Mouse (Mus musculus): ENCODE results near the gene Magi2. TPM values are rescaled to one million over a fixed set of nuclear protein-coding genes. Genes with fewer than 3 reads are reported as not detected.

Gene Magi2
- polyA plus RNA-seq, 1 experiment from 2014 or later = 1.9 TPM

- ATAC-seq = no peak
- H3K4me3 ChIP-seq (ENCODE audit: low read depth, low read length) = no peak overlapping the region
- no peak for DNase-seq (ENCODE audit: low spot score)
Observed at GRCm38 (mm10) chr5:19745916-19746315, 519.1 kb downstream of the Magi2 start.

GRCm38 (mm10) chr5:19746865-19747514 lies 520.2 kb downstream of the Magi2 start:
- H3K9ac ChIP-seq (replicated peaks; ENCODE audit: low read depth) = no peak overlapping the region
- 73% methylated on average over 12 of the region's 12 CpGs for WGBS
- no peak overlapping the region for H3K4me2 ChIP-seq (replicated peaks; ENCODE audit: low read depth, low read length)
- no peak overlapping the region for H3K27ac ChIP-seq (ENCODE audit: low read length)
- DNase-seq (ENCODE audit: low spot score) = no peak
- no peak for TF ChIP-seq CTCF (IDR thresholded peaks at IDR 0.05)
- no peak for TF ChIP-seq EP300 (IDR thresholded peaks at IDR 0.05)
- H3K9me3 ChIP-seq (ENCODE audit: low read length) = no peaks in the 10 kb centered on the region
- no peaks in the 10 kb centered on the region for H3K36me3 ChIP-seq (ENCODE audit: insufficient read depth, low read length)
- no peaks in the 10 kb centered on the region for H3K27me3 ChIP-seq (replicated peaks; ENCODE audit: insufficient read depth, low read length)
- no peaks in the 10 kb centered on the region for H3K4me1 ChIP-seq (ENCODE audit: insufficient read depth, low read depth, low read length)
- H3K4me3 ChIP-seq (ENCODE audit: low read depth, low read length) = no peak overlapping the region
- ATAC-seq = no peak

More at GRCm38 (mm10) chr5:19745916-19746315, 519.1 kb downstream of the Magi2 start:
- Histone ChIP-seq H3K36me3 (ENCODE audit: insufficient read depth, low read length) (no peaks in the 10 kb centered on the region), H3K27ac (ENCODE audit: low read length) (no peak overlapping the region), H3K27me3 (replicated peaks; ENCODE audit: insufficient read depth, low read length) (no peaks in the 10 kb centered on the region), H3K4me1 (ENCODE audit: insufficient read depth, low read depth, low read length) (no peaks in the 10 kb centered on the region), H3K9me3 (ENCODE audit: low read length) (no peaks in the 10 kb centered on the region), H3K9ac (replicated peaks; ENCODE audit: low read depth) (no peak overlapping the region), H3K4me2 (replicated peaks; ENCODE audit: low read depth, low read length) (no peak overlapping the region)
- TF ChIP-seq EP300 (IDR thresholded peaks at IDR 0.05) (no peak), CTCF (IDR thresholded peaks at IDR 0.05) (no peak)
- 67% methylated on average over 6 of the region's 6 CpGs for WGBS

GRCm38 (mm10) chr5:19747631-19748030 lies 520.8 kb downstream of the Magi2 start:
- ATAC-seq = no peak
- TF ChIP-seq EP300 (IDR thresholded peaks at IDR 0.05) (no peak), CTCF (IDR thresholded peaks at IDR 0.05) (no peak)
- H3K9me3 ChIP-seq (ENCODE audit: low read length) = no peaks in the 10 kb centered on the region
- H3K4me2 ChIP-seq (replicated peaks; ENCODE audit: low read depth, low read length) = no peak overlapping the region
- H3K9ac ChIP-seq (replicated peaks; ENCODE audit: low read depth) = no peak overlapping the region
- no peaks in the 10 kb centered on the region for H3K36me3 ChIP-seq (ENCODE audit: insufficient read depth, low read length)
- no peaks in the 10 kb centered on the region for H3K4me1 ChIP-seq (ENCODE audit: insufficient read depth, low read depth, low read length)
- DNase-seq (ENCODE audit: low spot score) = no peak
- H3K27me3 ChIP-seq (replicated peaks; ENCODE audit: insufficient read depth, low read length) = no peaks in the 10 kb centered on the region
- no peak overlapping the region for H3K27ac ChIP-seq (ENCODE audit: low read length)
- 87% methylated on average over 3 of the region's 3 CpGs for WGBS
- no peak overlapping the region for H3K4me3 ChIP-seq (ENCODE audit: low read depth, low read length)

GRCm38 (mm10) chr5:19779224-19779623 lies 552.4 kb downstream of the Magi2 start:
- ATAC-seq = no peak
- TF ChIP-seq EP300 (IDR thresholded peaks at IDR 0.05) (no peak), CTCF (IDR thresholded peaks at IDR 0.05) (no peak)
- no peaks in the 10 kb centered on the region for H3K27me3 ChIP-seq (replicated peaks; ENCODE audit: insufficient read depth, low read length)

GRCm38 (mm10) chr5:19780076-19780475 lies 553.2 kb downstream of the Magi2 start:
- no peak for DNase-seq (ENCODE audit: low spot score)
- WGBS = 70% methylated on average over 2 of the region's 2 CpGs
- TF ChIP-seq CTCF (IDR thresholded peaks at IDR 0.05) (no peak), EP300 (IDR thresholded peaks at IDR 0.05) (no peak)
- ATAC-seq = no peak
- Histone ChIP-seq H3K4me2 (replicated peaks; ENCODE audit: low read depth, low read length) (no peak overlapping the region), H3K27ac (ENCODE audit: low read length) (no peak overlapping the region), H3K9me3 (ENCODE audit: low read length) (no peaks in the 10 kb centered on the region), H3K4me3 (ENCODE audit: low read depth, low read length) (no peak overlapping the region), H3K36me3 (ENCODE audit: insufficient read depth, low read length) (no peaks in the 10 kb centered on the region), H3K4me1 (ENCODE audit: insufficient read depth, low read depth, low read length) (no peaks in the 10 kb centered on the region), H3K27me3 (replicated peaks; ENCODE audit: insufficient read depth, low read length) (no peaks in the 10 kb centered on the region), H3K9ac (replicated peaks; ENCODE audit: low read depth) (no peak overlapping the region)

More at GRCm38 (mm10) chr5:19779224-19779623, 552.4 kb downstream of the Magi2 start:
- Histone ChIP-seq H3K4me2 (replicated peaks; ENCODE audit: low read depth, low read length) (no peak overlapping the region), H3K36me3 (ENCODE audit: insufficient read depth, low read length) (no peaks in the 10 kb centered on the region), H3K27ac (ENCODE audit: low read length) (no peak overlapping the region), H3K9me3 (ENCODE audit: low read length) (no peaks in the 10 kb centered on the region), H3K4me1 (ENCODE audit: insufficient read depth, low read depth, low read length) (no peaks in the 10 kb centered on the region), H3K9ac (replicated peaks; ENCODE audit: low read depth) (no peak overlapping the region), H3K4me3 (ENCODE audit: low read depth, low read length) (no peak overlapping the region)
- DNase-seq (ENCODE audit: low spot score) = no peak
- 81% methylated on average over 1 of the region's 1 CpGs for WGBS

DNA sequence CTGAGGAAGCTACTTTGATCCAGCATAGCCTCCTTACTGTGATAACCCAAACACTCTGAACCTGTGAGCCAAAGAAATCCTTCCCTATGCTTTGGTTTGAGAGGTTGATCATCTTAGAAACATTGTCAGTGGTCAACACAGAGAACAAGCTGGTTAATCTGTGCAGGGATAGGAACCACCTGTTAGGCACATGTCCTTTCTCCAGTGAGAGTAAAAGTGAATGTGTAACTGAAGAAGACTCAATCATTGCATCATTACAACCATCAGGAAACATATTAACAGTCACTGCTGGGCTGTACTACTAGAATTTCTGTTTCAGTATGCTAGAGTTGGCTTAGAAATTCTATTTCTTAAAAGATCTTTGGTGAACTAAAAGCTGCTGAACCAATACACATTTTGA lies 558.5 kb downstream of the Magi2 start:
- Histone ChIP-seq H3K4me3 (ENCODE audit: low read depth, low read length) (no peak overlapping the region), H3K27me3 (replicated peaks; ENCODE audit: insufficient read depth, low read length) (no peaks in the 10 kb centered on the region), H3K9ac (replicated peaks; ENCODE audit: low read depth) (no peak overlapping the region), H3K4me1 (ENCODE audit: insufficient read depth, low read depth, low read length) (no peaks in the 10 kb centered on the region), H3K27ac (ENCODE audit: low read length) (no peak overlapping the region), H3K4me2 (replicated peaks; ENCODE audit: low read depth, low read length) (no peak overlapping the region), H3K9me3 (ENCODE audit: low read length) (no peaks in the 10 kb centered on the region), H3K36me3 (ENCODE audit: insufficient read depth, low read length) (no peaks in the 10 kb centered on the region)
- ATAC-seq = no peak
- DNase-seq (ENCODE audit: low spot score) = no peak
- TF ChIP-seq CTCF (IDR thresholded peaks at IDR 0.05) (no peak), EP300 (IDR thresholded peaks at IDR 0.05) (no peak)

Measured in lung, postnatal 0 days (tissue).